Mouse (Mus musculus): ENCODE measurements around the gene Atl3. TPM values are rescaled to one million over a fixed set of nuclear protein-coding genes. Genes with fewer than 3 reads are reported as not detected.

Atl3 gene
- polyA plus RNA-seq, 2 experiments, result 7.3 to 7.5 TPM

DNA sequence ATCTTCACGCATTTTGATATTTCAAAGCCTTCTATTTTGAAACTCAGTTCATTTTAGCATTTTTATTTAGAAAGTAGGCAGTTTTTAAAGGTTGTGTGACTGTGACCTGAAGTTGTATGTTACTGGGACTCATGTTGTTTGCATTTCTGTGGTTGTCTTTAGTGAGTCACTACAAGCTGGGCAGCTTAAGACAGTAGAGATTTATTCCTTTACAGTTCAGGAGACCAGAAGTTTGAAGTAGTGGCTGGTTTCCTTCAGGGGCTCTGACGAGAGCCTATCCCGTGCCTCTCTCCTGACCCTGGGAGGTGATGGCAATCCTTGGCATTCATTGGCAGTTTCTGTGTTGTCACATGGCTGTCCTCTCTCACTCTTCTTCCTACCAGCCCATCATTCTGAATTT is 31.0 kb downstream of the Atl3 start:
- TF ChIP-seq EP300 (IDR thresholded peaks at IDR 0.05; ENCODE audit: low read depth), result no peak
- TF ChIP-seq CTCF (IDR thresholded peaks at IDR 0.05; ENCODE audit: low read depth), result no peak
- 78% methylated on average over 3 of the region's 3 CpGs for WGBS (ENCODE audit: insufficient replicate concordance)

DNA sequence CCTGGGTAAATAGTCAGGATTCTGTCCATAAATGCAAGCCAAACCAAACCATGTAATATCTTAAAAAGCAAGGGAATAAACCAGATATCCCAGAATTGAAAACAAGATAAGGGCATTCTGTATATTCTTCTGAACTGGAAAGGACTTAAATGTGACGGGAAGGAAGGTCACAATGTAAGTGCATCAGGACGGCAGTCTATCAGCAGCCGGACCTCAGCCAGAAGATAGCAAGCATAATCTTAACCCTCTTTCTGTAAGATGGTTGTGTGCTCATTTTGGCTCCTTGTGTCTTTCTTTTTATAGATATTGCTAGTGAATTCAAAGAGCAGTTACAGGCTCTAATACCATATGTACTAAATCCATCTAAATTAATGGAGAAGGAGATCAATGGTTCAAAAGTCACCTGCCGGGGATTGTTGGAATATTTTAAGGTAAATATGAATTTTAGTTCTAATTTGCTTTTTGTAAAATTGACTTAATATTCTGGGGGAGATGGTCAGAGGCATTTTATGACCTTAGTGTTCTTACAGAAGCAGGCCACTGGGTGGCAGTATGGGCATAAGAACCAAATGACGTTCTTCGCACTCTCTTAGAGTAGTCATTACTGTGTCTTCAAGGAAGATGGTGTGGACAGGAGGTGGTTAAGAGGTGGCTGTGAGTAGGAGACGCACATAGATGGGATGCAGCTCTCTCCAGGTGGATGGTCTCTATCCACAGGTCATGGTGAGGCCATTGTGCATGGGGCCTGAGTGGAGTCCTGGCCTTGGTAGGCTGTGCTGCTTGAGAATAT is 35.0 kb downstream of the Atl3 start:
- TF ChIP-seq EP300 (IDR thresholded peaks at IDR 0.05; ENCODE audit: low read depth) (no peak), CTCF (IDR thresholded peaks at IDR 0.05; ENCODE audit: low read depth) (peak; percentile 82)
- WGBS (ENCODE audit: insufficient replicate concordance), result 50% methylated on average over 7 of the region's 7 CpGs
- 0 out of 2 replicates have a peak, but pooled peaks have one; percentile 45 for ATAC-seq (ENCODE audit: insufficient read depth)

More for the DNA sequence above, 31.0 kb downstream of the Atl3 start:
- Histone ChIP-seq H3K9me3 (ENCODE audit: control insufficient read depth, low read length) (no peaks in the 10 kb centered on the region), H3K4me3 (ENCODE audit: insufficient read depth in 1 of 2, low read depth in 2 of 2, low read length in 2 of 2) (no peak overlapping the region), H3K9ac (replicated peaks) (no peak overlapping the region), H3K27ac (no peak overlapping the region), H3K4me1 (replicated peaks; ENCODE audit: control insufficient read depth in 2 of 2, insufficient read depth in 2 of 2, low read length in 1 of 2) (no peaks in the 10 kb centered on the region), H3K36me3 (replicated peaks; ENCODE audit: control insufficient read depth, insufficient read depth, low read depth) (peaks cover 26% of the 10 kb centered on the region), H3K4me2 (ENCODE audit: low read depth) (no peak overlapping the region), H3K27me3 (ENCODE audit: control insufficient read depth, insufficient read depth, low read length) (no peaks in the 10 kb centered on the region)
- no peak for DNase-seq (ENCODE audit: low read depth in 3 of 3, low spot score in 3 of 3)
- ATAC-seq (ENCODE audit: insufficient read depth), result no peak

DNA sequence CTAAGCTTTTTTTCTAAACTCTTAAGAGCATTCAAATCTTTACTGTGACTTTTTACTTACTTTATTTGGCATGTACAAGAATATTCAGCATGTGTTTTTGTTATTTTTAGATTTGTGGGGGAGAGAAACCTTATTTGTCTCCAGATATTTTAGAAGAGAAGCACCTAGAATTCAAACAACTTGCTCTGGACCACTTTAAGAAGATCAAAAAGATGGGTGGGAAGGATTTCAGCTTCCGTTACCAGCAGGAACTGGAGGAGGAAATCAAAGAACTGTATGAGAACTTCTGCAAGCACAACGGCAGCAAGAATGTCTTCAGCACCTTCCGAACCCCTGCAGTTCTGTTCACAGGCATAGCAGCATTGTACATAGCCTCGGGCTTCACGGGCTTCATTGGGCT is 38.1 kb downstream of the Atl3 start:
- Histone ChIP-seq H3K4me3 (ENCODE audit: insufficient read depth in 1 of 2, low read depth in 2 of 2, low read length in 2 of 2) (no peak overlapping the region), H3K27ac (no peak overlapping the region), H3K9me3 (ENCODE audit: control insufficient read depth, low read length) (no peaks in the 10 kb centered on the region), H3K9ac (replicated peaks) (no peak overlapping the region), H3K4me2 (ENCODE audit: low read depth) (no peak overlapping the region), H3K4me1 (replicated peaks; ENCODE audit: control insufficient read depth in 2 of 2, insufficient read depth in 2 of 2, low read length in 1 of 2) (no peaks in the 10 kb centered on the region), H3K27me3 (ENCODE audit: control insufficient read depth, insufficient read depth, low read length) (no peaks in the 10 kb centered on the region), H3K36me3 (replicated peaks; ENCODE audit: control insufficient read depth, insufficient read depth, low read depth) (peaks cover 20% of the 10 kb centered on the region)
- TF ChIP-seq CTCF (IDR thresholded peaks at IDR 0.05; ENCODE audit: low read depth) (no peak), EP300 (IDR thresholded peaks at IDR 0.05; ENCODE audit: low read depth) (no peak)
- 78% methylated on average over 5 of the region's 5 CpGs for WGBS (ENCODE audit: insufficient replicate concordance)
- ATAC-seq (ENCODE audit: insufficient read depth), result no peak
- no peak for DNase-seq (ENCODE audit: low read depth in 3 of 3, low spot score in 3 of 3)

More for the DNA sequence above, 35.0 kb downstream of the Atl3 start:
- Histone ChIP-seq H3K9me3 (ENCODE audit: control insufficient read depth, low read length) (no peaks in the 10 kb centered on the region), H3K4me2 (ENCODE audit: low read depth) (no peak overlapping the region), H3K4me1 (replicated peaks; ENCODE audit: control insufficient read depth in 2 of 2, insufficient read depth in 2 of 2, low read length in 1 of 2) (no peaks in the 10 kb centered on the region), H3K36me3 (replicated peaks; ENCODE audit: control insufficient read depth, insufficient read depth, low read depth) (peaks cover 18% of the 10 kb centered on the region), H3K27me3 (ENCODE audit: control insufficient read depth, insufficient read depth, low read length) (no peaks in the 10 kb centered on the region), H3K4me3 (ENCODE audit: insufficient read depth in 1 of 2, low read depth in 2 of 2, low read length in 2 of 2) (no peak overlapping the region), H3K9ac (replicated peaks) (no peak overlapping the region), H3K27ac (no peak overlapping the region)
- peak; percentile 17 to 45 (median 23) for DNase-seq (ENCODE audit: low read depth in 3 of 3, low spot score in 3 of 3)

DNA sequence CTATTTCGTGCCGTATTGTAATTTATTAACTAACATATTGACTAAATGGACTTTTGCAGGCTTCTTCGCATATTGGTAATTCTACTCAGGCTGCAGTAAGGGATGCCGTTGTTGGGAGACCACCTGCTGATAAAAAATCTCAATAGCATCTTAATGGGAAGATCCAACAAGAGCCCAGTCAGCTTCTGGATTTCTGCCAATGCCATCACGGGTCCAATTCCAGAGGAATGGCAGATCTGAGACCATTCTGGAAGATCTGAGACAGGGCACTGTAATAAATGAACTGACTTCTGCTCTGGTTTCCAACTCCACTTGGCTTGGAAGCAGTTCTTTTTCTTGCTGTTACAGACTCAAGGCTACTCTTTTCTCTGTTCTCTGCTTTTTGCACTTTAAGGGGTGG is 40.1 kb downstream of the Atl3 start:
- Histone ChIP-seq H3K4me1 (replicated peaks; ENCODE audit: control insufficient read depth in 2 of 2, insufficient read depth in 2 of 2, low read length in 1 of 2) (no peaks in the 10 kb centered on the region), H3K4me3 (ENCODE audit: insufficient read depth in 1 of 2, low read depth in 2 of 2, low read length in 2 of 2) (no peak overlapping the region), H3K27me3 (ENCODE audit: control insufficient read depth, insufficient read depth, low read length) (no peaks in the 10 kb centered on the region), H3K36me3 (replicated peaks; ENCODE audit: control insufficient read depth, insufficient read depth, low read depth) (peaks cover 17% of the 10 kb centered on the region), H3K9ac (replicated peaks) (no peak overlapping the region), H3K4me2 (ENCODE audit: low read depth) (no peak overlapping the region), H3K9me3 (ENCODE audit: control insufficient read depth, low read length) (no peaks in the 10 kb centered on the region), H3K27ac (no peak overlapping the region)
- 85% methylated on average over 5 of the region's 5 CpGs for WGBS (ENCODE audit: insufficient replicate concordance)
- no peak for ATAC-seq (ENCODE audit: insufficient read depth)
- DNase-seq (ENCODE audit: low read depth in 3 of 3, low spot score in 3 of 3), result no peak
- TF ChIP-seq EP300 (IDR thresholded peaks at IDR 0.05; ENCODE audit: low read depth), result no peak
- no peak for TF ChIP-seq CTCF (IDR thresholded peaks at IDR 0.05; ENCODE audit: low read depth)

DNA sequence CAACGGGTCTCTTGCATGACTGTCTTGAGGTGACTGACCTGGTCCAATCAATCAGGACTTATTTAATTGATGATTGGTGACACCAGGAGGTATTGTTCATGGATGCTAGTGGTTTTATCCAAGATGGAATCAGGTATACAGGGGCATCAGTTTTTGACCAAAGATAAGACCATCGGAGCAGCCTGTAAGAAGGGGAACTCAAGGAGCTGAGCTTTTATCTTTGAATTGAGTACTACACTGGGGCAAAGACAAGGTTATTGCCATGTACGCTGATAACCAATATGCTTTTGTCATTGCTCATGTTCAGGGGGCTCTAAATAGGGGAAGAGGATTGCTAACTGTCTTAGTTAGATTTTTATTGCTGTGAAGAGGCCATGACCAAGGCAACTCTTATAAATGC is 55.1 kb downstream of the Atl3 start:
- Histone ChIP-seq H3K9me3 (ENCODE audit: control insufficient read depth, low read length) (no peaks in the 10 kb centered on the region), H3K27ac (no peak overlapping the region), H3K9ac (replicated peaks) (no peak overlapping the region), H3K27me3 (ENCODE audit: control insufficient read depth, insufficient read depth, low read length) (no peaks in the 10 kb centered on the region), H3K4me2 (ENCODE audit: low read depth) (no peak overlapping the region), H3K4me1 (replicated peaks; ENCODE audit: control insufficient read depth in 2 of 2, insufficient read depth in 2 of 2, low read length in 1 of 2) (peaks cover 24 to 27% of the 10 kb centered on the region in 2 experiments), H3K36me3 (replicated peaks; ENCODE audit: control insufficient read depth, insufficient read depth, low read depth) (no peaks in the 10 kb centered on the region), H3K4me3 (ENCODE audit: insufficient read depth in 1 of 2, low read depth in 2 of 2, low read length in 2 of 2) (no peak overlapping the region)
- TF ChIP-seq CTCF (IDR thresholded peaks at IDR 0.05; ENCODE audit: low read depth) (no peak), EP300 (IDR thresholded peaks at IDR 0.05; ENCODE audit: low read depth) (no peak)
- DNase-seq (ENCODE audit: low read depth in 3 of 3, low spot score in 3 of 3) (no peak), ATAC-seq (ENCODE audit: insufficient read depth) (no peak)
- WGBS (ENCODE audit: insufficient replicate concordance), result 64% methylated on average over 3 of the region's 3 CpGs
